Mouse (Mus musculus) hematopoietic stem cell, adult 5-6 weeks (primary cell): Measurements from ENCODE around the gene Gm49361. TPM values are rescaled to one million over a fixed set of nuclear protein-coding genes. Genes with fewer than 3 reads are reported as not detected.
A peak's percentile ranks its signal among the peaks of the same experiment; 100 is the strongest.
"Not testable (repeated sequence)": the region's sequence is repeated elsewhere in the genome, so short reads cannot be mapped to it uniquely, and the experiment has no call there.

Experiments
- ATAC-seq, 2 experiments: fragments of 125-278 bp in 1 of 2; replicated peaks in 1 of 2; 2 replicates each; pipeline ENCODE4 v1.8.0; 2016 to 2017; ENCODE audit warnings: inconsistent platforms in 2 of 2, mild to moderate bottlenecking in 2 of 2, moderate number of reproducible peaks in 2 of 2, low read depth in 1 of 2, moderate TSS enrichment in 1 of 2; ENCODE audit not compliant: low FRiP score in 2 of 2, poor library complexity in 2 of 2, severe bottlenecking in 2 of 2, insufficient read depth in 1 of 2, low TSS enrichment in 1 of 2
- total RNA-seq: library from RNA; stranded (forward); fragments of 172-1452, 232-1000 nt; gene quantifications from 2 replicates; pipeline ENCODE4 v1.2.3, GENCODE M21; 2017

Gene Gm49361
- total RNA-seq, 1 experiment from 2014 or later: not detected

DNA sequence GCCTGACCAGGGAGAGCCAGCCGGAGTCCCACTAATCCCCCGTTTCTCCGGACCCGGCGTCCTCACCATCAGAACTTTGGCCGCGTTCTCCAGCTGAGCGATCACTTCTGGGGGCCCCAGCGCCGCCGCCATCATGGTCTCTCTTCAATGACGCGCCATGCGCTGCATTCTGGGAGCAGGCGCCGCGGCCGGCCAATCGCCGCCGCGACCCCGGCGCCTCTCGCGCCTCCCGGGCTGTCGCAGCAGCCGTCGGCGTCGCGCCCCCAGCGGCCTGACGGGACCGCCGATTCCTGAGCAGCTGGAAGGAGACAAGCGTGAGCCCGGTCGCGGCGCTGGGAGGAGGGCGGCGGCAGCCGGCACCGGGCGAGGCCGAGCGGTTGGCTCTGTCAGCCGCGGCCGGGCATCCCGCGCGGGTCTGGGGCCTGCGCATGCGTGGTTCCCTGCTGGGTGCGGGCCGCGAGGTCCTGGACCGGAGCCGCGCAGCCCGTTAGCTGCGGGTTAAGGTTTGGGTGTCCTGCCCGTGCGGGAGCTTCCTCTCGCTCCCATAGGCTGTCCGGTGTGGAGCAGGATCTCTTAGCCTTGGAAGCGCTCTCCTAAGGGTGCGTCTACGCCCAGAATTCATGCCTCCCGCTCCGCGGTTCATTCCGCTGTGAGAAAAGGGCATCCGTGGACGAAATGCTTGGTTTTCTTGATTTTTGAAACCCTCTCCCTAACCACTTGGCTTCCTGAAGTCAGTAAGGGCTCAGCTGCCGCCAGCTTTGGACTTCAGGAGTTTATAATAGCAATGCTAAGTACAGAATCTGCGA is 80.9 kb downstream of the Gm49361 start, which contains the start of gene Xpo4:
TSS of gene Xpo4 (minus strand) at position 609 of the 806 bp plus-strand sequence.
- ATAC-seq: peak; percentile 70 to 88

DNA sequence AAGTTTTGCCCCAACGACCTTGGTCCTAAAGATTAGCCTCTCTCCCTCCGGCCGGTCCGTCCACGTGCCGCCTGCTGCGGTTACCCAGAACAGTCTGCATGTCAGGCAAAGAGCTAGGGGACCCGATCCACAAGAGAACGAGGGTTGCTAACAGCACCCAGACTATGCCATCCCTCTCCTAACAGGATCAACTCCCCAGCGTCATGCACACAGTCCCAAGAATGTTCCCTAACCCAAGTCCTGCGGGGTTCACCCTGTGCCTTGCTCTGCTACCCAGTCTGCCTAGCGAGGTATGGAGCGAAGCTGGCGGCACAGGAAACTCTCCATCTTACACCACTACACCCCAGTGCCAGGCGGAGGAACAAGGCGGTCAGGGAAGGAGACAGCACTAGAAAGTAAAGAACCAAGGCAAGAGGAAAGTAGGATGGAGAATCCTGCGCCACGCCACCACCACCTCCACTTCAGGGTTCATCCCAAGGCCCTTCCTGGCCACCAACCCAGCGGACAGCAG is 81.5 kb downstream of the Gm49361 start:
- peak; percentile 47 to 51 for ATAC-seq

DNA sequence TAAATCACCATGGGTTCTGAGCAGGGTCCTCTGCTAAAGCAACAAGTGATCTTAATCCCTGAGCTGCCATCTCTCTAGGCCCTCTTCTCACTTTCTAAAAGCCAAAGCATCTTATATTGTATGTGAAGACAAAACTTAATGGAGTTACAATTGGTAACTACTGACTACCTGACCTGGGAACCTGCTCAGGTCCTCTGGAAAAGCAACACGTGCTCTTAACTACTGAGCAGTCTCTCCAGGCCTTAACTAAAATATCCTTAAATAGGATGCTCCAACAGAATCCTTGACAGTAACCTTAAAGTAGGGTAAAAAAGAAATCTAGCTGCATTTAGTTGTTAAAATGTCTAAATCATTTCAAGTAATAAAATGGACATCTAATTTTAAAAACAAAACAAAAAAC is 82.3 kb downstream of the Gm49361 start:
- ATAC-seq: no peak

DNA sequence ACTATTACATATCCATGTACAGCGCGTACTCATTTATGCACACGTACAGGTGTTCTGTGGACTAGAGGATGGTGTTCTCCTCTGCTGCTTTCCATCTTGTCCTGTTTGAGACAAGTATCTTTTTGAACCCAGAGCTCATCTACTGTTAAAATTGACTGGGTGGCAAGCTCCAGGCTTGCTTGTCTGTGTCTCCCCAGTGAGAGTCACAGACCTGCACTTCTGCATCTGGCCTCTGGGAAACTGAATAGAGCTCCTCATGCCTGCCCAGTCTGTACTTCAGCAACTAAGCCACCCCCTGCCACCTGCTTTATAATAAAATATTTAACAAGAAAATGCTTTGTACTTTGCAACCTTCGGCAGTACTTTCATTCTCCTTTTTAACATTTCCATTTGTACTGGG is 87.6 kb downstream of the Gm49361 start:
- peak; percentile 22 to 68; a peak in 2 of 4 replicates for ATAC-seq

DNA sequence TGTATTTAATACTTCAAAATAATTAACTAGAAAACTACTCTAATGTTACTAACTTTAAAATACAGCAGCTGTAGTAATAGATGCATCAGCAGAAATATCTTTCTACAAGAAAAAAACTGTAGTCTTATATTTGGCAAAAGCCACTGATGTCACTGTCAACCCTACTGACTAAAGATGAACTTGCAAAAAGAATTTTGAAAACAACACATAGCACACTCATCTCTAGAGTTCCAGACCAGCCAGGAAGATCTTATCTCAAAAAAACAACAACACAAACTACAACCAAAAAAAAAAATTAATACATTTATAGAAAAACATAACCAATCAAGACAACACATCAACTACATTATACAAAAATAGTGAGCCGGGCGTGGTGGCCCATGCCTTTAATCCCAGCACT is 88.4 kb downstream of the Gm49361 start:
- no peak for ATAC-seq

DNA sequence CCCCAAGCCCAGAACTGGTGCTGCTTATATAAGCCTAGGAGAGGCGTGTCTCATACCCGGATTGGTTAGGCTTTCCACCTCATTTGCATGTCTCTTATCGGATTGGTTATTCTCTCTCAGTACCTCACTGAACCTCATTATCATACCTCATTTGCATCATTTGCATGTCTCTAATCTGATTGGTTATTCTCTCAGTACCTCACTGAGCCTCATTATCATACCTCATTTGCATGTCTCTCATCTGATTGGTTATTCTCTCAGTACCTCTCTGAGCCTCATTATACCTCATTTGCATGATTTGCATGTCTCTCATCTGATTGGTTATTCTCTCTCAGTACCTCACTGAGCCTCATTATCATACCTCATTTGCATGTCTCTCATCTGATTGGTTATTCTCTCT is 89.4 kb downstream of the Gm49361 start:
- not testable (repeated sequence) for ATAC-seq

DNA sequence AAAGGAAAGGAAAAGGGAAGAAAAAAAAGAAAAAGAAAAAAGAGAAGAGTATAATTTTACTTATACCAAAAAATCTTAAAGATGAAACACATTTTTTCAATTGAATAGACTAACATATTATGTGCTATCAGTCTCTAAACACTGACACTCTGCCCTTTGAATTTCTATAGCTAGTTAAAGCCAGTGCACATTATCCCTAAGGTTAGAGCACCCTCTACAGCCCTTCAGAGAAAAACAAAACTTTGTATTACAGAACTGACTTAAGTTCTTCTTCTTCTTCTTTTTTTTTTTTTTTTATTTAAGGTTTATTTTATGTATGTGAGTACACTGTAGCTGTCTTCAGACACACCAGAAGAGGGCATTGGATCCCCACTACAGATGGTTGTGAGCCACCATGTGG is 96.4 kb downstream of the Gm49361 start:
- ATAC-seq: no peak

DNA sequence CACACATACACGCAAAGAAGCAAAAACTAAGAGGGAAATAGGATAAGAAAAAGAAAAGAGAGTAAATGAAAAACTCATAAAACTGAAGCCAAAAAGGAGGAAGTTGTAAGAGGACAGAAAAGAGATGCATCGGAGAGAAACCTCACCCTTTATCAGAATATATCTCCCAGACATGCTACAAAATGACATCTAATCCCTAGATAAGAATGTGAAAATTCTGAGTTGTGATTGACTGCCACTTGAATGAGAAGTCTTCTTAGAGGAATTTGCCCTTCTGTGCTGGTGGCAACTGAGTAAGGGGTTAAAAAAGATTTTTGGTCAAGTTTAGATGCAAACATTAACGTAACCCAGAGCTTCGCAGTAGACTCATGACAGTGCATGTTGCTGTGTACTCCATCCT is 99.7 kb downstream of the Gm49361 start:
- ATAC-seq: no peak

DNA sequence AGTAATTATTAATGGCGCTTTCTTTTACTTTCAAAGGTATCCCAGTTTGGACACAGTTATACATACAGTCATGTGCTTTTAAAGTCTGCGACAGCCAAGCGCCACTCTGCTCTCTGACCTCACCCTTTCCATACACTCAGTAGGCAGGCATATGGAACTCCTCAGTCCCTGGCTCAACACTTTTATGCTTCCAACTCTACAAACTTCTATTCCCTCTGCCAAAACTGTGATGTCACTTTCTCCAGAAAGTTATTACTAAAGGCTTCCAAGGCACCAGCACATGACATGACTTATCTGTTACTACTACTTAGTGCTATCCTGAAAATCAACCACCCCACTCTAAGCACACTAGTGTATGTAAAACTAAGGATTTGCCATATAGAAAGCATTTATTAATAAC is 106.8 kb downstream of the Gm49361 start:
- no peak for ATAC-seq

DNA sequence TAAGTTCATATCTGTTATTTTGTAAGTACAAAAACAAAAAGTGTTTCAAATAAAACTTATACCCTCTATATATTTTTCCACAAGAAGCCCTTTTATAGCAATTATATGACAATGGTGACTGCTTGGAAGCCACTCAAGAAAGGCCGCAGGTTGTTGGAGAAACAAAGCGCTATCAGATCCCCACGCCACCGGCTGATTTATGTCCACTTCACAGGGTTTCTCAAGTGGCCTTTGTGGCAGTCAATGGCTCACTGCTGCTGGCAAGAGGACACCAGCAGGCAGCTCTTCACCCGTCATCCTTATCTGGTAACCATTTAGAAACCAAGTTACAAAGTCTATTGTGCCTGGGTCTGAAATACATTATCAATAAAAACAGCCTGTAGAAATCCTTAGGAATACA is 111.8 kb downstream of the Gm49361 start:
- no peak for ATAC-seq

DNA sequence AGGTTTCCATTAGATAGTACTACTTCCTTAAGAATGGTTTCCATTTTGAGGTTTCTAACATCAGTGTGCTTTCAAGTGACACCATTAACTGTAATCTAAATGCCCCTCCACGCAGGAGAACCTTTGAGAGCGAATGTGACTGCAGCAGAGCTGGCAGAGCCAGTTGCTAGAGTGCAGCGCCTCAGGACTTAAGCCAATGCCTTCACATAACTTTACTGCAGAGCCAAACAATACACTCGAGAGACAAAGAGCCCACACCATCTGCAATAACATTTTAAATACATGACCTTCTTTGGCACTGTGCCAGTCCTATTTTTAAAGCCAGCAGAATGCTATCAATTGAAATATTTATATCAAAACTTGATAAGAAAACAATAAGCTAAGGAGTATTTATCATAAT is 116.3 kb downstream of the Gm49361 start:
- no peak for ATAC-seq

DNA sequence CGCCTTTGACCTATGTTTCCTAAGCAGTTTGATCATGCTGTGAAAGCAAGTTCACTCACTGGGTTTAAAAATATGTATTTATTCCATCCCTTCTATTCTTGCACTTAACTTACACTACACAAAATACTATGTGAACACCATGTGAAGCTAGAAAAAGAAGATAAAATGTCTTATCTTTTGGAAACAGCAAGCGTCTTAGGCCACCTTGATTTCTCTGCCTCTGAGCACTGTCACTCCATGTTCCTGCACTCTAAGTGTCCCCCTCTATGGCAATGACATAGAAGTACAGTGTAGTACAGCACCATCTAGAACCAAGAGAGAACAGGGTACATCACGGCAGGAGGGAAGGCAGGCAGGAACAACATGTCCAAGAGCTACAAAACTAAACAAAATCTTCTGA is 123.0 kb downstream of the Gm49361 start:
- 0 out of 4 replicates have a peak, but pooled peaks of 1 of the 2 experiments have one; percentile 10 for ATAC-seq

DNA sequence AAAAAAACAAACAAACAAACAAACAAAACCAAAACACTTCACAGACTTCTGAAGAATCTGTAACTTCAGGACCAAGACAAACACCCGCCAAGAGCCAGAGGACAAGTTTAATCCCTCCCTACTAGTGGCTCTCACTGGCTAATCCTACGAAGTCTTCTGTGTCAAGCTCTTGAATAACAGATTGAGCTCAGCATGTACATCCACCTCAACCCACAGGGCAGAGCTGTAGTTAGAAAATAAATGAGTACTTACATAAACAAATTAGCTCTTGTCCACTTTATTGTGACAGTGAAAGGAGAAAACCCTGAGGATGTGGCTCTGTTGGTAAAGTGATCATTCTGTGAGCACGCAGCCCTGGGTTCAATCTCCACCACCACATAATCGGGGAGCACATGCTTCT is 124.2 kb downstream of the Gm49361 start:
- no peak for ATAC-seq

DNA sequence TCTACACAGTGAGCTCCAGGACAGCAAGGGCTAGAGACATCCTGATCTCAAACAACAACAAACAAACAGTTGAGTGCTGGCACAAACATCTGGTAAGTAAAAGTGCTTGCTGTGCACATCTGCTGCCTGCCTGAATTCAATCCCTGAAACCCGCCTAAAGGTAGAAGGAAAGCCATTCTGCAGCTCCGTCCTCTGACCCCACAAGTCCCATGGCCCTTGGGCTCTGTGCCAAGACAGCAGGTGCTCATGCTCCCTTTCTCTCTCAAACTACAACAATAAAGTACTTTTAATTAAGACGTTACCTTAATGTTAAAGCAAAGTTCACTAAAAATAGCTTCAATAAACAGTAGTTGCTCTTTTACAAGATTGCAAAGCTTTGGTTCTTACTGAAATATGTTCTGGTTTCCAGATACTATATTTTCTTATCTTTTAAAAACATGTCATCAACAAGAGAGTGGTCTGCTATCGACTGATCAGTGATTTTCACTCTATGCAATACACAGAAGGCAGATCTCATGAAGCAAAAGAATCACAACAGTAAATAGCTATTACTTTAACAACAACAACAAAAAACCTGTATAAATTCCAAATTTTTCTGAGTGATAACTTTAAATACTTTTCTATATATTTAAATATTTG is 125.2 kb downstream of the Gm49361 start:
- ATAC-seq: no peak

DNA sequence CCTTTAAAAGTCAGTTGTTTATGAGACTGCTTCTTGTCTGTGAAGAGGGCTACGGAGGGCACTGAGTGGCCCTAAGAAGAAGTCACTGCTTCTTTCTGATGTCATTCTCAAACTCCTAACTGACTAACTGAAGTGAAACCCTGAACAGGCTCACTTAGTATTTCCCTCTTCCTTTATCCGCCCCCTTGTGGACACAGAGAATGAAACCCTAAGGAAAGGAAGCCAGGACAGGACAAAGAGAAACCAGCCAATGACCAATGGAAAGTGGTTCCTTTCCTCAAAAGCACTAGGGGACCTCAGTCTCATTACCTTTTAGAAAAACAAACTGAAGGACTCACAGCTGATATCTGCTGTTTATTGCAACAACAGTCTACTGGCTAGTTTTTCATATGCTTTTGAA is 126.4 kb downstream of the Gm49361 start:
- ATAC-seq: peak; percentile 82

DNA sequence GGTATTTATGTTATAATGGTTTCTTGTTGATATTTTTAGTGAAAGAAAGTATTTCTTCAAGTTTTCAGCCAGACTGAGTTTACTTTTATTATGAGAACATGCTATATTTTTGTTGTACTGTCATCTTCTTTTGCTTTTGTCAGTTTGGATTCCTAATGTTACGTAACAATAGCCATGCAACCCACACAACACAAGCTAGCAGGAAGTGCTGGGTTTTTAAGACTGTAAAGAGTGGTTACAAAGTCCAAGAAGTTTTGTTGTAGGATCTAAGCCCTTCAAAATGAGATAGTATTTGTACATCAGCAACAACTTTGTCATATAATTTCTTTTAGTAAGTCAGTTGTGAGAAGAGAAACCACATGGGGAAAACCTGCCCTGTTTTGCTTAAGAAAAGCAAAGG is 128.2 kb downstream of the Gm49361 start:
- no peak for ATAC-seq

DNA sequence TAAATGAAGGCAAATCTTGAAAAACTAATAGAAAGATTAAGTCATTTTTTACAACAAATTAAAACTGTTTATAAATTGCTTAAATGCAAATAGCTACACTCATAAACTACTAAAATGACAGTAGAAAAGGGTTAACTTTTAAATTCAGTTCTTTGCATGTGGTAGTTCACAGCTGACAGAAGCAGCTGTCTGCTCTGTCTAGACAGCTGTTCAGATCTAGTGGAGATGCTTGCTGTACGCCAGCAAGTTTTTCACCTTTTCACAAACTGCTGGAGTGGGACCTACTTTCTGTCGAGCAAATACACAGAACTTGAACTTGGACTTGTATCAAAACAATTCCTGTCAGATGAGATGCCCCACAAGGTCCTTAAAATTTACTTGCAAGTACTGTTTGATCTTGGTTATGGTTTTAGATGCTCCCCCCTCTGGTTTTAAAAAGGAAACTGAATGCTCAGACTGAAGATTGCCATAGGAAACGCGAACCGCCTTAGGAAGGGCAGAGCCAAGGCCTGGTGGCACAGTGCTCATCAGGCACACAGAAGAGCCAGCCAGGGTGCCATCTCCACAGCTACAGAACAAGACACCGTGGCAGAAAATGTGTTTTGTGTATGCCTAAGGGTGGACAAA is 129.5 kb downstream of the Gm49361 start:
- ATAC-seq: no peak

DNA sequence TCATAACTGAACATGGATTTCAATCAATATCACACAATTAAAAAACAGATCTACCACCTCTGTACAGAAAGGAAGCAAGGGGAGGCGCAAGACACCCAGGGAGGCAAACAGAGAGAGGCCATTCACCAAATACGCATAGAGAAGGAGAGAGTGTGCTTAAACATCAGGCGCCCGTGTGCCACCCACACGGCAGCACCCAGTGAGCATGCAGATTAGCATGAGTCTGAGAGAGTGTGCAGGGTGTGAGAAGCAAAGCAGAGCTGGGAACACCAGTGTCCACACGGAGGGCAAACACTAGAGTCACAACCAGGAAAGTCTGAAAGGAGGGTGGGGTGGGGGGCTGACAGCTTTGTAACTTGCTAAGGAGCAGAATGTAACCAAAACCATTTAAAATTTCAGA is 130.1 kb downstream of the Gm49361 start:
- ATAC-seq: no peak
